Mouse (Mus musculus): ENCODE measurements around the gene Kctd21. TPM values are rescaled to one million over a fixed set of nuclear protein-coding genes. Genes with fewer than 3 reads are reported as not detected.

Gene Kctd21
- polyA plus RNA-seq, 1 experiment from 2014 or later: 6.7 TPM

DNA sequence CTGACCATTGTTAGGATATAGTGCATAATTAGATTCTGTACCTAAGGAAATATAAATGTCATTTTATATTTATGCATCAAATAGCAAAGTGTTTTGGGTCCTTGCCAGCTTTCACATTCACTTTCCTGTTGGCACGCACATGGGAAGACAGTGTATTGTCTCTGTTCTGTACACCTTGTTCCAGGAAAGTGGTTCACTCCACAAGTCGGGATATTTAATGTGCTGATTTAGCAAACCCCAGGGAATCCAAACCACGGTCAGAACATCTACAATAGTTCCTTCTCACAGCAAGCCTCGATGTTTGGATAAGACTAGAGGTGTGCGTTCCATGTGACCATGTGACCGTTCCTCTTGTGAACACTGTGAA lies 59.9 kb downstream of the Kctd21 start:
- Histone ChIP-seq H3K4me3 (ENCODE audit: low read depth, low read length) (no peak overlapping the region), H3K9me3 (replicated peaks; ENCODE audit: control insufficient read depth, low read length, poor library complexity, severe bottlenecking) (no peaks in the 10 kb centered on the region), H3K4me2 (ENCODE audit: low read length) (no peak overlapping the region), H3K4me1 (ENCODE audit: control insufficient read depth, insufficient read depth, low read length) (no peaks in the 10 kb centered on the region), H3K36me3 (ENCODE audit: control insufficient read depth, insufficient read depth, low read length) (peaks cover 8% of the 10 kb centered on the region; the same call in 1 of the 2 replicates), H3K27me3 (ENCODE audit: control insufficient read depth, insufficient read depth, low read depth, low read length) (no peaks in the 10 kb centered on the region), H3K27ac (ENCODE audit: low read length) (no peak overlapping the region), H3K9ac (ENCODE audit: low read depth, low read length) (no peak overlapping the region)
- WGBS: 74% methylated on average over 6 of the region's 6 CpGs
- no peak for ATAC-seq

DNA sequence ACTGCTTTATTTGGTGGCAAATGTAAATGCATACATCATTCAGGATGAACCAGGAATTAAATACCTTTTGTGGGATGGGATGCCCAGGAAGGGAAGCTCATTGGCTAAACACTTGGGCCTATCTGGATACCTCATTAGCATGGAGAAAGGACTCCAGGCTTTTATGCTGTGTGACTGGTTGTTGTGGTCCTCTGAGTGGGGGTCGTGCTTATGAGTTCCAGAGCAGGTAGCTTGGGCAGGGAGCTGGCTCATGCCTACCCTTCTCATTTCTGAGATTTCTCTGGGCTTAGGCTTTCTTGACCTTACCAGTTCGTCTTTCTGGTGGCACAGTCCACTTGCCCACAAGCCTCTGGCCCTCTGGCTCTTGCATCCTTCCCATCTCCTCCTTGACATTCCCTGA lies 62.2 kb downstream of the Kctd21 start:
- H3K9me3 ChIP-seq (replicated peaks; ENCODE audit: control insufficient read depth, low read length, poor library complexity, severe bottlenecking): no peaks in the 10 kb centered on the region
- H3K4me3 ChIP-seq (ENCODE audit: low read depth, low read length): no peak overlapping the region
- ATAC-seq: no peak
- 90% methylated on average over 2 of the region's 2 CpGs for WGBS
- H3K27ac ChIP-seq (ENCODE audit: low read length): no peak overlapping the region
- H3K4me1 ChIP-seq (ENCODE audit: control insufficient read depth, insufficient read depth, low read length): no peaks in the 10 kb centered on the region
- H3K9ac ChIP-seq (ENCODE audit: low read depth, low read length): no peak overlapping the region
- no peaks in the 10 kb centered on the region for H3K27me3 ChIP-seq (ENCODE audit: control insufficient read depth, insufficient read depth, low read depth, low read length)
- peaks cover 8% of the 10 kb centered on the region; the same call in 1 of the 2 replicates for H3K36me3 ChIP-seq (ENCODE audit: control insufficient read depth, insufficient read depth, low read length)
- no peak overlapping the region for H3K4me2 ChIP-seq (ENCODE audit: low read length)

DNA sequence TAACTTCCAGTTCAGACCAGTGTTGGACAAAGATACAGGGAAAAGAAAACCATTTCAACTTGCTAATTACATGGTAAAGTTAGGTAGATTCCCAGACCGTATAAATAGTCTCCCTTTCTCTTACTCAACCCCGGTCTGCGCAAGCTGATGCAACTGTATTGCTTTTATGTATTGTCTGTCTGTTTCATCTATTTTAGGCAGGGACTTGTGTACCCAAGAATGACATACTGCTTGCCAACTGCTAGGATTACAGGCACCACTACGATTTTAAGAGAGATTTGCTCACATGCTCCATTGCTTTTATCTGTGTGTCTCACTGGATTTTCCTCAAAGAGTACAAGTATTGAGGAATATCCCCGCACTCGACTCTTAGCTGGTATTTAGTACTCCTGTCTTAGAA lies 66.8 kb downstream of the Kctd21 start:
- no peak overlapping the region for H3K9ac ChIP-seq (ENCODE audit: low read depth, low read length)
- no peak overlapping the region for H3K27ac ChIP-seq (ENCODE audit: low read length)
- ATAC-seq: no peak
- H3K4me3 ChIP-seq (ENCODE audit: low read depth, low read length): no peak overlapping the region
- no peaks in the 10 kb centered on the region for H3K9me3 ChIP-seq (replicated peaks; ENCODE audit: control insufficient read depth, low read length, poor library complexity, severe bottlenecking)
- 85% methylated on average over 6 of the region's 6 CpGs for WGBS
- H3K27me3 ChIP-seq (ENCODE audit: control insufficient read depth, insufficient read depth, low read depth, low read length): no peaks in the 10 kb centered on the region
- no peaks in the 10 kb centered on the region for H3K36me3 ChIP-seq (ENCODE audit: control insufficient read depth, insufficient read depth, low read length)
- H3K4me2 ChIP-seq (ENCODE audit: low read length): no peak overlapping the region
- H3K4me1 ChIP-seq (ENCODE audit: control insufficient read depth, insufficient read depth, low read length): peaks cover 12% of the 10 kb centered on the region

Other genes with a start within 250 kb of the Kctd21 start
- 3.1 and 3.2 TPM in 2 replicates for gene Usp35, start 307 bp upstream of the Kctd21 start, polyA plus RNA-seq (2015; fragmentation: Nextera tagmentation; extraction: Ambion mirVana)
- 12.3 and 12.7 TPM in 2 replicates for gene Alg8, start 39.3 kb downstream of the Kctd21 start, polyA plus RNA-seq (2015; fragmentation: Nextera tagmentation; extraction: Ambion mirVana)
- gene Ndufc2, start 67.7 kb downstream of the Kctd21 start, polyA plus RNA-seq (2015; fragmentation: Nextera tagmentation; extraction: Ambion mirVana): 426 and 456 TPM in 2 replicates
- 1.7 and 2.3 TPM in 2 replicates for gene Thrsp, start 85.4 kb downstream of the Kctd21 start, polyA plus RNA-seq (2015; fragmentation: Nextera tagmentation; extraction: Ambion mirVana)
- gene Kctd14, start 119.0 kb downstream of the Kctd21 start, polyA plus RNA-seq (2015; fragmentation: Nextera tagmentation; extraction: Ambion mirVana): 1.2 and 1.6 TPM in 2 replicates
- 35.5 and 36.5 TPM in 2 replicates for gene Ints4, start 148.6 kb downstream of the Kctd21 start, polyA plus RNA-seq (2015; fragmentation: Nextera tagmentation; extraction: Ambion mirVana)
- gene Aamdc, start 247.2 kb downstream of the Kctd21 start, polyA plus RNA-seq (2015; fragmentation: Nextera tagmentation; extraction: Ambion mirVana): 52.6 and 53.8 TPM in 2 replicates
- 26.9 and 35.6 TPM in 2 replicates for gene Rsf1, start 247.6 kb downstream of the Kctd21 start, polyA plus RNA-seq (2015; fragmentation: Nextera tagmentation; extraction: Ambion mirVana)